Mouse (Mus musculus): ENCODE data around the gene Gm17657.
A peak's percentile ranks its signal among the peaks of the same experiment; 100 is the strongest.

Gm17657 gene

GRCm38 (mm10) chr17:29549543-29550428 lies at the start of gene Gm17657, which contains the start of gene Tbc1d22b:
Gene Gm17657 (minus strand): TSS chr17:29549638.
Gene Tbc1d22b (plus strand): TSS chr17:29549785.
- peak; percentile 80 for DNase-seq (ENCODE audit: low read depth, low spot score)

GRCm38 (mm10) chr17:29599051-29599450 lies 49.6 kb upstream of the Gm17657 start:
- no peak for DNase-seq (ENCODE audit: low read depth, low spot score)

- no peak for DNase-seq (ENCODE audit: low read depth, low spot score)
Observed at GRCm38 (mm10) chr17:29596771-29597132, 47.3 kb upstream of the Gm17657 start.

- DNase-seq (ENCODE audit: low read depth, low spot score) = no peak
Observed at GRCm38 (mm10) chr17:29595891-29596770, 46.7 kb upstream of the Gm17657 start.

GRCm38 (mm10) chr17:29589221-29589898 lies 39.9 kb upstream of the Gm17657 start:
- DNase-seq (ENCODE audit: low read depth, low spot score) = no peak

GRCm38 (mm10) chr17:29586921-29587320 lies 37.5 kb upstream of the Gm17657 start:
- DNase-seq (ENCODE audit: low read depth, low spot score) = no peak

- no peak for DNase-seq (ENCODE audit: low read depth, low spot score)
Observed at GRCm38 (mm10) chr17:29585446-29585845, 36.0 kb upstream of the Gm17657 start.

GRCm38 (mm10) chr17:29584737-29585136 lies 35.3 kb upstream of the Gm17657 start:
- DNase-seq (ENCODE audit: low read depth, low spot score) = no peak

GRCm38 (mm10) chr17:29584306-29584705 lies 34.9 kb upstream of the Gm17657 start:
- DNase-seq (ENCODE audit: low read depth, low spot score) = no peak

- no peak for DNase-seq (ENCODE audit: low read depth, low spot score)
Observed at GRCm38 (mm10) chr17:29583569-29583968, 34.1 kb upstream of the Gm17657 start.

GRCm38 (mm10) chr17:29579579-29580126 lies 30.2 kb upstream of the Gm17657 start:
- no peak for DNase-seq (ENCODE audit: low read depth, low spot score)

- no peak for DNase-seq (ENCODE audit: low read depth, low spot score)
Observed at GRCm38 (mm10) chr17:29569831-29570230, 20.4 kb upstream of the Gm17657 start.

GRCm38 (mm10) chr17:29568435-29568834 lies 19.0 kb upstream of the Gm17657 start:
- DNase-seq (ENCODE audit: low read depth, low spot score) = no peak

- no peak for DNase-seq (ENCODE audit: low read depth, low spot score)
Observed at GRCm38 (mm10) chr17:29565521-29565920, 16.1 kb upstream of the Gm17657 start.

- DNase-seq (ENCODE audit: low read depth, low spot score) = no peak
Observed at GRCm38 (mm10) chr17:29558476-29558875, 9.0 kb upstream of the Gm17657 start.

GRCm38 (mm10) chr17:29556893-29557292 lies 7.5 kb upstream of the Gm17657 start:
- no peak for DNase-seq (ENCODE audit: low read depth, low spot score)

- DNase-seq (ENCODE audit: low read depth, low spot score) = no peak
Observed at GRCm38 (mm10) chr17:29556456-29556855, 7.0 kb upstream of the Gm17657 start.

GRCm38 (mm10) chr17:29554176-29554575 lies 4.7 kb upstream of the Gm17657 start:
- DNase-seq (ENCODE audit: low read depth, low spot score) = no peak

GRCm38 (mm10) chr17:29552162-29552732 lies 2.8 kb upstream of the Gm17657 start, which contains the start of gene Tmem217:
Gene Tmem217 (minus strand): TSS chr17:29552385.
- no peak for DNase-seq (ENCODE audit: low read depth, low spot score)

- DNase-seq (ENCODE audit: low read depth, low spot score) = no peak
Observed at GRCm38 (mm10) chr17:29551019-29551418, 1.6 kb upstream of the Gm17657 start.

- DNase-seq (ENCODE audit: low read depth, low spot score) = no peak
Observed at GRCm38 (mm10) chr17:29548994-29549393, 444 bp downstream of the Gm17657 start.

All from c-Kit-negative CD71-positive TER-119-positive erythroid progenitor cells, embryonic 14.5 days (primary cell).